Mouse (Mus musculus) heart, embryonic 15.5 days (tissue): ENCODE measurements around the gene Gse1. TPM values are rescaled to one million over a fixed set of nuclear protein-coding genes. Genes with fewer than 3 reads are reported as not detected.

Source experiments
- ATAC-seq: fragments of 200-750 bp; cut with Nextera tagmentation; replicated peaks from 2 replicates; pipeline ENCODE4 v1.8.0; 2017; ENCODE audit warnings: low read depth, moderate TSS enrichment; ENCODE audit not compliant: insufficient number of reproducible peaks, insufficient read depth, low FRiP score
- H3K27ac ChIP-seq: fragments of 300-500 bp; sonication (generic); 2 replicates; pipeline ENCODE4 v1.5.1; 2015; ENCODE audit warnings: mild to moderate bottlenecking, inconsistent platforms
- H3K27me3 ChIP-seq: fragments of 300-500 bp; sonication (generic); 2 replicates; pipeline ENCODE4 v1.6.1; 2015; ENCODE audit warnings: inconsistent platforms
- H3K36me3 ChIP-seq: fragments of 300-500 bp; sonication (generic); 2 replicates; pipeline ENCODE4 v1.6.1; 2015; ENCODE audit warnings: mild to moderate bottlenecking, inconsistent platforms
- H3K4me1 ChIP-seq: fragments of 300-500 bp; sonication (generic); replicated peaks from 2 replicates; pipeline ENCODE4 v1.6.1; 2015; ENCODE audit warnings: inconsistent platforms
- H3K4me2 ChIP-seq: fragments of 300-500 bp; sonication (generic); 2 replicates; pipeline ENCODE4 v1.6.1; 2015; ENCODE audit warnings: inconsistent platforms, mild to moderate bottlenecking, moderate library complexity
- H3K4me3 ChIP-seq: fragments of 300-500 bp; sonication (generic); 2 replicates; pipeline ENCODE4 v1.5.1; 2015; ENCODE audit warnings: mild to moderate bottlenecking, inconsistent platforms
- H3K9ac ChIP-seq: fragments of 300-500 bp; sonication (generic); 2 replicates; pipeline ENCODE4 v1.6.1; 2015; ENCODE audit warnings: mild to moderate bottlenecking, inconsistent platforms
- H3K9me3 ChIP-seq: fragments of 300-500 bp; sonication (generic); replicated peaks from 2 replicates; pipeline ENCODE4 v1.6.1; 2016; ENCODE audit warnings: inconsistent platforms
- WGBS: fragments of 180-500 bp; shearing (Covaris S2); methylation state at CpG from one replicate; pipeline ENCODE4 v1.1.7; 2015; ENCODE audit warnings: mixed read lengths; 5-methylcytosine and 5-hydroxymethylcytosine counted together
- polyA plus RNA-seq: library from polyadenylated mRNA; unstranded; fragments of >200 nt; fragmentation: Nextera tagmentation; extraction: Ambion mirVana; gene quantifications from 2 replicates; pipeline ENCODE4 v1.2.1, GENCODE M21; 2015

The Gse1 gene
- polyA plus RNA-seq, 1 experiment from 2014 or later = 8.9 TPM

DNA sequence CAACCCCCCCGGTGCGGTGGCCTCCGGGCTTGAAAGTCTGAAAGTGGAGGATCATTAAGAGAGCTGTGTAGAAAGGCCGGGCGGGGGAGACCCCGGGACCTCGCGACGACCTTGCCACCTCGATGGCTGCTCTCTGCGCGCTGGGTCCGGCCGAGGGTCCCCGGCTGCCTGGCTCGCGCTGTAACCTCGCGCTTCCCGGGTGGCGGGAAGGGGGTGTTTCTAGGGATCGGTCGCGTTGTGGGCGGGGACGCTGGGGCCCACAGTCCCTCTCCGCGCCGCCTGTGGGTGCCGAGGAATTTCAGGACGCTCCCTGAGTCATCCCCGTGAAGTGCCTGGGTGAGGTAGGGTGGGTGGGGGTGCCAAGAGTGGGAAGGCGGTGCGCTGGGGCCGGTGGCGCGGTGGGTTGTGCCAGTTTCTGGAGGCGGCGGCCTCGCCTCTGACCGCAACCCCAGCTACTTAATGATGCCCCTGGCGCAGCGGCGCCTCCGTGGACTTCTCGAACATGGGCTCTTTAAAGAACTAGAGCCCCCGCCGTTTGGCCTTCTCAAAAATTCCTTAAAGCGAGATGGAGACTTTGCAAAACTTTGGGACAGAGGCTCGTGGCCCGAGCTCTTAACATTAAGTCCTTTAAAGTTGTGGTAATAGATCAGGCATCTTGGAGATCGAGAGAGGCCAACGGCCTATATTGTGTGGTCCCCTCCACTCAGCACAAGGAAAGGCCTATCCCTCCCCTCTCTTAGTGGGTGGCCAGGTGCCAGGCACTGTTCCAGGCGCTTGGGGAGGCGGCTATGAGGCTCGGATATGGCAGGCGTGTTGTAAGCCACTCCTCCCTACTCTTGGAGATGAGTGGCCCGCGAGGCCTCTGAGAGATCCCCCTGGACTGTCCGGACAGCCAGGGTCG is 308.3 kb downstream of the Gse1 start:
- under 1% methylated on average over 61 of the region's 61 CpGs for WGBS
- Histone ChIP-seq H3K27me3 (no peaks in the 10 kb centered on the region), H3K9ac (peak overlapping the region; percentile 83), H3K4me1 (peaks cover 95% of the 10 kb centered on the region), H3K4me3 (peak overlapping the region; percentile 64), H3K27ac (peak overlapping the region; percentile 97), H3K9me3 (no peaks in the 10 kb centered on the region), H3K36me3 (no peaks in the 10 kb centered on the region), H3K4me2 (peak overlapping the region; percentile 99)
- peak; percentile 45 for ATAC-seq

DNA sequence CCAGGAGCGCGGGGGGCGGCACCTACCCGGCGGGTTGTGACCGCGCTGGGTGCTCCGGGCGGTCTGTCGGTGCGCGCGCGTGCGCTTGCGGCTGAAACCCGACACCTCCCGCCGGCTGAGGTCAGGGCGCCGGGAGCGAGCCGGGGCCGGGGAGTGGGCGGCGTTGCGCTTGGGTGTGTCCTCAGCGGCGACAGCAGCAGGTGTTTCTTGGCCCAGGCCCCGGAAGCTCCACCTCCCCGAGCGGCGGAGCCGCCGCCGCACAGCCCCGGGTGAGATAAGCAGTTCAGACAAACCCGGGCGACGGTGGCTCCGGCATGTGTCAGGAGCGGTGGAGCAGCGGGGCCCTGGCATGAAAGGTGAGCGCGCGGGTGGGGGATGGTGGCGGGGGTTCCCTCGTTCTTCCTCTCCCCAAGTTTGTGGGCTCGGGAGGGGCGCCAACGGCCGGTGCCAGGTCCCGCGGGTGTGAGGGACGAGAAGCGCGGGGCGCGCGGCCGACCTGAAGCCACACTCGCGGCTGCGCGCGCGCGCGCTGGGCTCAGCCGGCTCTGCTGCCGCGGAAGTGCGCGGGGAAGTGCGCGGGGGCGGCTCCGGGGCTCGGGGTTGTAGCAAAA is 309.1 kb downstream of the Gse1 start:
- Histone ChIP-seq H3K9me3 (no peaks in the 10 kb centered on the region), H3K27me3 (no peaks in the 10 kb centered on the region), H3K4me2 (peak overlapping the region; percentile 99), H3K4me1 (peaks cover 95% of the 10 kb centered on the region), H3K27ac (peak overlapping the region; percentile 97), H3K36me3 (no peaks in the 10 kb centered on the region), H3K9ac (peak overlapping the region; percentile 83), H3K4me3 (peak overlapping the region; percentile 64)
- WGBS = under 1% methylated on average over 77 of the region's 79 CpGs
- ATAC-seq = peak; percentile 75

DNA sequence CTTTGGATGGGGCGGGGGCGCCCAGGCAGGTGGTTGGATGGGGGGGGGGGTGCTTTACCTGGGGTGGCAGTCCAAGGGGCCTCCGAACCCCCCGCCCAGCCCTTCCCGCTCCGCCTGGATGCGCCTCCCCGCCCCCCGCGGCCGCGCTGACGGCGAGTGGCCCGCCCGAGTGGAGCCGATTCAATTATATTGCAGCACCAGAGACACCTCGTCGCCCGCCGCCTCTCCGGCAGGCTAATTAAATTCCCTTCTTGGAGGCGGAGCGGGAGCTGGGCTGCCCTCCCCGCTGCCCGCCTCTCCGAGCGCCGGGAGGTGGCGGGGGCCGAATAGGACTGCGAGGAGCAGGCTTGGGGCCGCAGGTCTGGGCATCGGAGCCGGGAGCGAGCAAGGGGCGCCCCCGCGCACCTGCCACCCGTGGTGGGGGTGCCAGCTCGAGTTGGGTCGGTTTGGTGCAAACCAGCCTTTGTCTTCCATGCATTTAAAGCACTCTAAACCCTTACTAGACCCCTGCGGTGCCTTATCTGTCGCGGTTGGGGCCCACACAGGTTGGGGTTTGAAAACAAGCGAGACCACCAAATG is 309.7 kb downstream of the Gse1 start:
- H3K27ac ChIP-seq = peak overlapping the region; percentile 97
- ATAC-seq = peak; percentile 24
- H3K36me3 ChIP-seq = no peaks in the 10 kb centered on the region
- peak overlapping the region; percentile 83 for H3K9ac ChIP-seq
- peak overlapping the region; percentile 64 for H3K4me3 ChIP-seq
- H3K4me2 ChIP-seq = peak overlapping the region; percentile 99
- H3K9me3 ChIP-seq = no peaks in the 10 kb centered on the region
- peaks cover 95% of the 10 kb centered on the region for H3K4me1 ChIP-seq
- no peaks in the 10 kb centered on the region for H3K27me3 ChIP-seq
- WGBS = under 1% methylated on average over 36 of the region's 46 CpGs

DNA sequence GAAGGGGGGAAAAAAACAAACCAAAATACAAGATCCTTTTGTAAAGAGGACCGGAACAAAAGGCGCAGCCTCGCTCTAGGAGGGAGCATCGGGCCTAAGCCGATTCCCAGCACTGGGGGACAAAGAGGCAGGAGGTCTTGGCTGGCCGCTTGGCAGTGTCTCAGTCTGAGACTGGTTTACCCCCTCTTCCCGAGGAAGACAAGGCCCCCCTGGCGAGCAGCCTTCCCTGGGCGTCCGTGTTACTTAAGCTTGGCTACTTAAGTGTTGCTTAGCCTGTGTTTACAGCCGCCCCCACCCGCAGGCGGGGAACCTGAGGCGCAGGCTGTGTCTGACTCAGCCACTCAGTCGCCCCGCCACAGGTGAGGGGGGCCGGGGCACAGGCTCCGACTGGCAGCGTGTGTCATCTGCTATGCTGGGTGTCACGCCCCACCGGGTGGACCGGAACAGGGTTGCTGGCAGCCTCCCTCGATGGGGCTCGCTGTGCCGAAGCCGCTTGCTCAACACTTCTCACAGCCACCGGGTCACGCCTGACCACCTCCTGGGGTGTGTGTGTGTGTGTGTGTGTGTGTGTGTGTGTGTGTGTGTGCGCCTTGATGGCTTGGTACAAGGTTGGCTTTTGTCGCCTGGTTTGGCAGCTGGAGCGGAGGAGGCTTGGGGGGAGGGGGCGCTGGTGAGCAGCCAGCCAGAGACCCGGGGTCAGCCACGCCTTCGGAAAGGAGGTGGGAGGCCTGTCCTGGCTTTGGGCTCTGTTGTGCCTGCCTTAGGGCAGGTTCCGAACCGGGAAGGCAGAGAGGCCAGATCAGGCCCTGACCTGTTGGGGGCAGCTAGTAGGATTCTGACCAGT is 310.4 kb downstream of the Gse1 start:
- WGBS = 4% methylated on average over 37 of the region's 37 CpGs
- peaks cover 95% of the 10 kb centered on the region for H3K4me1 ChIP-seq
- H3K9me3 ChIP-seq = no peaks in the 10 kb centered on the region
- no peaks in the 10 kb centered on the region for H3K27me3 ChIP-seq
- peak overlapping the region; percentile 97 for H3K27ac ChIP-seq
- no peaks in the 10 kb centered on the region for H3K36me3 ChIP-seq
- ATAC-seq = peak; percentile 8
- peak overlapping the region; percentile 64 for H3K4me3 ChIP-seq
- H3K9ac ChIP-seq = peak overlapping the region; percentile 83
- peak overlapping the region; percentile 99 for H3K4me2 ChIP-seq

DNA sequence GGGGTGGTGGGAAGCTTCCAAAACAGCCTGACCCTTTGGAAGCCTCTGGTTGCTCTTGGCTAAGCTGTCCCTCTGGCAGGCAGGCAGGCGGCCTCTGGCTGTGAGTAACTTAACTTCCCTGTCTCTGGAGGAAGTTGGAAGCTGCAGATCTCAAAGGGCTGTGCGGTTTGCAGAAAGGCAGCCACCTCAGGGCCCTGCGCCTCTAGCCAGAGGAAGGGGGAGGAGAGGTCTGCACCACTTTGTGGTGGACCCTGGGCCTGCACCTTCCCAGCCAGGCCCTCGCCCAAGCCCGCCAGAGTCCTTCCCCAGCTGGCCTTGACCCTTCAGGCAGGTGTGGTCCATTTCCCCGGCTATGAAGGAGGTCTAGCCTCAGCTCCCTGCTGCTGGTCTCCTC is 311.1 kb downstream of the Gse1 start:
- H3K4me3 ChIP-seq = peak overlapping the region; percentile 64
- no peaks in the 10 kb centered on the region for H3K27me3 ChIP-seq
- WGBS = 39% methylated on average over 6 of the region's 6 CpGs
- H3K9ac ChIP-seq = peak overlapping the region; percentile 83; the same call in 1 of the 2 replicates
- H3K27ac ChIP-seq = peak overlapping the region; percentile 97
- H3K36me3 ChIP-seq = no peaks in the 10 kb centered on the region
- peak overlapping the region; percentile 99 for H3K4me2 ChIP-seq
- no peak for ATAC-seq
- H3K9me3 ChIP-seq = no peaks in the 10 kb centered on the region
- peaks cover 96% of the 10 kb centered on the region for H3K4me1 ChIP-seq

DNA sequence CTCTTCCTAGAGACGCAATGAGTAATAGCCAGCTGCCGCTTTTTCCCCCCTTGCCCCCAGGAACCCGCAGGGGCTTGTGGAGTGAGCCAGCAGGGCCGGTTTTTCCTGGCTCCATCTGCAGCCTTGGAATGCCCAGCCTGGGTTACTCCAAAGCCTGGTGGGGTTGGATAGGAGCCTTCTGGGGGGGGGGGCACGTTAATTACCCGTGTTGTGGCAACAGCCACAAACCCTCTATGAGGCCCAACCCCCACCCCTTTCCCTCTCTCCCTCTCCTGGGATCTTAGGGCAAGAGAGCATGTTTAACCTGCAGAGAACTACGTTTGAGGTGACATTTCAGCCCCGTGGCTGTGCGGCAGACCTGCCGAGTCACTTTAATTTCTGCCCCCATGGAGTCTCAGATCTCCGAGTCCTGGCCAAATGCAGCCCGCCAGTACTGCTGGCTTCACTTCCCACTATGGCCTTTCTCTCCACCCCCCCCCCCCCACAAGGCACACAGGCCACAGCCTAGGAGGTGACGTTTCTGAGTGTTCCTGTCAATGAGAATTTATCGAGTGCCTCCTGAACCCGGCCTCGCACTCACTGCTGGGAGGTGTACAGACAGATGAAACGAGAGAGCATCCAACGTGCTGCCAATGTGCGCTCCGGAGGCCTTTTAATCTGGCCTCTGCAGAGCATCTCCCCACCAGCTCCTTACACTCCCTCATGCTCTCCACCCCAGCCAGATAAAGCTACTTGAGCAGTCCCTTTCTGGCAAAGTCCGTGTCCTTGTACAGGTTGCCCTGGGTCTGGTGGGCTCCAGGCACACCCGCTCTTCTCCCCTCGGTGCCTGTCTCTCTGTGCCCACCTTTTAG is 311.7 kb downstream of the Gse1 start:
- no peak for ATAC-seq
- H3K27me3 ChIP-seq = no peaks in the 10 kb centered on the region
- peak overlapping the region; percentile 99 for H3K4me2 ChIP-seq
- peak overlapping the region; percentile 83 for H3K9ac ChIP-seq
- H3K4me1 ChIP-seq = peaks cover 94% of the 10 kb centered on the region
- H3K27ac ChIP-seq = peak overlapping the region; percentile 97
- 35% methylated on average over 23 of the region's 23 CpGs for WGBS
- H3K9me3 ChIP-seq = no peaks in the 10 kb centered on the region
- H3K4me3 ChIP-seq = peak overlapping the region; percentile 64
- no peaks in the 10 kb centered on the region for H3K36me3 ChIP-seq

DNA sequence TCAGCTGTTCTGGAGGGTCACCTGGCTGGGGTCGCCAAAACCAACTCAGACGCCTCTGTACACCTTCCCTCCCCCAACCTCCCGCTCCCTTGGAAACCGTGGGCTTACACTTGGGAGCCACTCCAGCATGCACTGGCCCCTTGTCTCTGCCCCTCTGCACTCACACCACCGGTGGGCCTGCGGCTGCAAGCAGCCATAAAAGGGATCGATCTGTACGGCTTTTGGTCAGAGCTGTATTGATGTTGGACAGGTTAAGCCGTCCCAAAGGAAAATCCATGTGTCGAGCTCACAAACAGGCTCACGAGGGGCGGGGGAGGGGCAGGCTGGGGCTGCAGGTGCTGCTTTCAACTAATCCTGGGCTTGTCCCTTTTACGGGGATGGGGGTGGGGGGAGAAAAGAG is 314.7 kb downstream of the Gse1 start:
- H3K9me3 ChIP-seq = no peaks in the 10 kb centered on the region
- 32% methylated on average over 13 of the region's 13 CpGs for WGBS
- peak overlapping the region; percentile 87 for H3K27ac ChIP-seq
- peaks cover 95% of the 10 kb centered on the region for H3K4me1 ChIP-seq
- H3K27me3 ChIP-seq = no peaks in the 10 kb centered on the region
- ATAC-seq = no peak
- no peaks in the 10 kb centered on the region for H3K36me3 ChIP-seq
- H3K4me2 ChIP-seq = peak overlapping the region; percentile 37
- H3K4me3 ChIP-seq = no peak overlapping the region
- no peak overlapping the region for H3K9ac ChIP-seq

DNA sequence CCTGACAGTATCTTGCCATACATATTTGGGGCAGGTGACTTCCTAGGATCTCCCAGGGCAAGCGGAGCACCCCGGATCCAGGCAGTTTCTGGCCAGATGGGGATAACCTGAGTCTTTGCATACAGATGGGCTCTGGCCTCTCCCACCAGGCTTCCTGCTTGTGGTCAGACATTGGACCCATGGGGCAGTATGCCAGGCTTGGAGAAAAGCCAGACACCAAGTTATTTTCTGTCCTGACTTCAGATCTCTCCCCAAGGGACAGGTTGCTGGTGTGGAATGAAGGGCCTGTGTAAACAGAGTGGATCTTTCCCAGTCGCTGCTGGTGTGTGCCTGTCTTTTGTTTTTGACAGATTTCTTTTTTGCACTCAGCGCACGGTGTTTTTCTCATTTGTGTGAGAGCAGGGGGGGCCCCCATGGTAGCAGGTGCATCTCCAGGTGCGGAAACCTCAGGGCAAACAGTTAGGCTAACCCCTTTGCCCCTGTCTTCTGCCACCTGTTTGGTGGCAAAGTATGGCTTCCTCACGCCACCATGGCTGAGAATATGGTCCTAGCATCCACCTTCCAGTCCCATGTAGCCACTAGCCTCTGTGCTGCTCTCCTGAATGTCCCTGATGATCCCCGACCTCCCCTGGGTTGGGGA is 315.3 kb downstream of the Gse1 start:
- WGBS = 50% methylated on average over 8 of the region's 8 CpGs
- Histone ChIP-seq H3K36me3 (no peaks in the 10 kb centered on the region), H3K27me3 (no peaks in the 10 kb centered on the region), H3K9ac (no peak overlapping the region; the same call in 1 of the 2 replicates), H3K9me3 (no peaks in the 10 kb centered on the region), H3K27ac (peak overlapping the region; percentile 87), H3K4me1 (peaks cover 95% of the 10 kb centered on the region), H3K4me3 (no peak overlapping the region), H3K4me2 (peak overlapping the region; percentile 37)
- ATAC-seq = 0 out of 2 replicates have a peak, but pooled peaks have one; percentile 28

DNA sequence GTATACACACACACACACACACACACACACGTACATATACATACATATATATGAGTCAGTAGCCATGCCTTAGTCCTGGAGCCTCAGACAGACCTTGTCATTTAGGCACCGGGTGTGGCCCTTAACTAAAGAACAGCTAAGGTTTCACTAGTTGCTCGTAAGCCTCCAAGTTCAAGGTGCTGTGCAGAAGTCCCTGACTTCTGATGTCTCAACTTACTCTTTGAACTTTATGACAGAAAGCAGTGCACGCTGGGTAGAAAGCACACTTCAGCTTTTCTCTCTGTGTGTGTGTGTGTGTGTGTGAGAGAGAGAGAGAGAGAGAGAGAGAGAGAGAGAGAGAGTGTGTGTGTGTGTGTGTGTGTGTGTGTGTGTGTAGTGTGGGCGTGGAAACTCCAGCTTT is 315.9 kb downstream of the Gse1 start:
- Histone ChIP-seq H3K4me3 (no peak overlapping the region), H3K27me3 (no peaks in the 10 kb centered on the region), H3K4me1 (peaks cover 95% of the 10 kb centered on the region), H3K9ac (no peak overlapping the region; the same call in 1 of the 2 replicates), H3K9me3 (no peaks in the 10 kb centered on the region), H3K27ac (peak overlapping the region; percentile 87), H3K36me3 (no peaks in the 10 kb centered on the region), H3K4me2 (no peak overlapping the region)
- no peak for ATAC-seq
- 79% methylated on average over 5 of the region's 5 CpGs for WGBS

DNA sequence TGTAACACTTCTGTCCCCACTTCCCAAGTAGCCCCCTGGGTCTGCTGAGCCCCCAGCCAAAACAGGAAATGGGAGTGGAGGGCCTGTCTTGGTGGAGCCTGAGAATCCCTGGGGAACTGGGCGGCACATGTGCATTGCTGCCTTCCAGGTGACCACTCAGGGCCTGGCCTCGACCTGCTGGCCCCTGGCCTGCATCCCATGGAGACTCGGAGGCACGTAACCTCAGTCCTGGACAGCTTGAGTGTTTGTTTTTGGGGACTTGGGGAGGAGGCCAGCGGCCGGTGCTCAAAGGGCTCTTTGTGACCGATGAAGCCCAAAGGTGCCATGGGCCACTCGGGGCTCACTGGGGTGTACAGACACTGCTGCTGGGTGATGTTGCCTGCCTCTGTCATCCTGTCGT is 319.3 kb downstream of the Gse1 start:
- H3K27ac ChIP-seq = peak overlapping the region; percentile 35; the same call in 1 of the 2 replicates

More for the DNA sequence above, 319.3 kb downstream of the Gse1 start:
- 68% methylated on average over 9 of the region's 9 CpGs for WGBS
- no peaks in the 10 kb centered on the region for H3K27me3 ChIP-seq
- no peak for ATAC-seq
- H3K9me3 ChIP-seq = no peaks in the 10 kb centered on the region
- no peak overlapping the region for H3K4me2 ChIP-seq
- no peaks in the 10 kb centered on the region for H3K36me3 ChIP-seq
- no peak overlapping the region for H3K4me3 ChIP-seq
- H3K4me1 ChIP-seq = peaks cover 99% of the 10 kb centered on the region
- H3K9ac ChIP-seq = peak overlapping the region; percentile 5; the same call in 1 of the 2 replicates
